Mouse (Mus musculus): ENCODE measurements around the gene Aldh3b1.

DNA sequence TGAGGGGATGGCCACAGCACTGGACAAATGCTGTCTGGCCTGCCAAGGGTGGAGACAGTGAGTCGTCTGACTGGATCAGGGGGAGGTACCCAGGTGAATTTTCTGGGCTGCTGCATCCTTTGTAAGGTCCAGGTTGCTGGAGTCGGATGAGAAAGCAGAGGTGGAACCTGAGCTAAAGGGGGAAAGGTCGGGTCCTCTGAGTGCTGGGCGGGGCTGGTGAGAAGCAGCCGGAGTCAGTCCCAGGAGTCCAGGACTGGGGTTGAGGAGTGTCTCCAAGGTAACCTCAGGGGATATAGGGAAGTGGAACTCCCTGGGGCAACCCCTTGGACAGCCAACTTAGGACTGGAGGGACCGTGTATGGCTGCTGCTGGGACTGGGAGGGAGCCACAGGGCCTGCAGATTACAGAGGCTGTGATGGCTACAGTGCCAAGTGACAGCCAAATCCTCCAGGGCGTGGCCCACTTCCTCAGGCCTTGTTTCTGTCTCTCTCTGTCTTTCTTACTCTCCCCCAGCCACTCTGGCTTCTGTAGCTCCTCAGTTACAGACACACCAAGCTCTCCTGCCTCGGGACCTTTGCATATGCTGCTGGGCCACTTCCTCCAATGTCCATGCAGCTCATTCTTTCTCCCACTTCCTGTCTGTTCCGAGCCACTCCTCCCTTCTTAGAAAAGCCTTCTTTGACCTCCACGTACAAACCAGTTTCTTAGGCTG is 6.8 kb downstream of the Aldh3b1 start:
- TF ChIP-seq CTCF (IDR thresholded peaks at IDR 0.05; ENCODE audit: low read depth) (no peak), EP300 (optimal IDR thresholded peaks at IDR 0.05) (no peak)
